Mouse (Mus musculus) urinary bladder, postnatal 14 days (tissue): ENCODE data around the gene Stx12.
"Not testable (repeated sequence)": the region's sequence is repeated elsewhere in the genome, so short reads cannot be mapped to it uniquely, and the experiment has no call there.

Experiments
- DNase-seq: peaks from one replicate; pipeline ENCODE4 v3.0.0; 2021; ENCODE audit warnings: low spot score

Gene Stx12

GRCm38 (mm10) chr4:132884064-132884843 lies at the start of gene Stx12:
Stx12 (minus strand) TSS chr4:132884509.
- DNase-seq: peak; percentile 89

- DNase-seq: no peak
Measured at GRCm38 (mm10) chr4:132932752-132933404, 48.6 kb upstream of the Stx12 start.

- DNase-seq: peak; percentile 60
Measured at GRCm38 (mm10) chr4:132930784-132931183, 46.5 kb upstream of the Stx12 start.

DNA sequence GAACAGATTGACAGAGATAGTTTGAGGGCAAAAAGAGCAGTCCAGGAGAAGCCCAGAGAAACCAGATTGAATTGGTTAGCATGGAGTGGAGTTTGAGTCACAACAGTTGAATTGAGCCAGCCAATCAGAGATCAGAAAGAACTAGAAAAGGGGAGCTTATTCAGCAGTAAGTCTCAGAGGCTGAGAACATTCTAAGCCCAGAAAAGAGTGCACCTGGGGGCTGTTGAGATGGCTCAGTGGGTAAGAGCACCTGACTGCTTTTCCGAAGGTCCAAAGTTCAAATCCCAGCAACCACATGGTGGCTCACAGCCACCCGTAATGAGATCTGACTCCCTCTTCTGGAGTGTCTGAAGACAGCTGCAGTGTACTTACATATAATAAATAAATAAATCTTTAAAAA lies 42.2 kb upstream of the Stx12 start:
- DNase-seq: not testable (repeated sequence)

GRCm38 (mm10) chr4:132922558-132923008 lies 38.3 kb upstream of the Stx12 start, which contains the start of gene Fam76a:
Fam76a (minus strand) TSS chr4:132922558.
- DNase-seq: peak; percentile 100

DNA sequence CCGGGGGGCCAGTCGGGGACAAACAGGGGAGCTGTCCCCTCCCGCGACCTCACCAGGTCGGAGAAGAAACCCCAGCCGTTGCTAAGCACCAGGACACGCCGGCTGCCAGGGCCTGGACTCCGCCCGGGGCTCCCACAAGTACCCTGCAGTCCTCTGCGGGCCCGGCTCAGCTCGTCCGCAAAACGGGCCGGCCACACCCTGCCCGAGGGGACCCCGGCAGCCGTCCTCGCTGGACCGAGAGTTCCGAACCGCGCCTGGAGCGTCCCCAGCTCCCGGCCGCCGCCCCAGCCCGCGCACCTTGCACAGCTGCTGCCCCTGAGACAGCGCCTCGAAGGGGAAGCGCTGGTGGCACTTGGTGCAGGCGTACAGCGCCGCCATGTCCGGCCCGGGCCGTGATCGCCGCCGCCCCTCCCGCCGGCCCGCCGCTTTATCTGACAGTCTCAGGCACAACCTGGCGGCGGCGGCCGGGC lies 37.8 kb upstream of the Stx12 start:
- peak; percentile 40 for DNase-seq

DNA sequence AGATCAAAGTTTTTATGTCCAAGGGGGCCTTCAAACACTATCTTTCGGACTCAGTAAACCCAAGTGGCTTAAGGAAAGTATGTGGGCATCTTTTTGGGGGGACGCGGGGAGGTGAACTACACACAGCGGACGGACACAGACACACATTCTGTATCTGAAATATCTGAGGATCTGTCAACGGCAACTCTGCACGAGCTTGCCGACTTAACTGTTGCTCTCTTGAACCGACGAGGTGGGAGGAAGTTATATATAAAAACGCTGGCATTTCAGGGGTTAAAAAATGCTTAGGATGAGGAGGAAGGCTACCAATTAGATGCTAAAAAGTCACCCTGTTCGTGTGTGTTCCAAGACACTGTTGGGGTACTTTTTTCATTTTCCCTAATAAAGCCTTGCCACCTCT lies 37.2 kb upstream of the Stx12 start:
- no peak for DNase-seq

GRCm38 (mm10) chr4:132920171-132920570 lies 35.9 kb upstream of the Stx12 start:
- DNase-seq: no peak

GRCm38 (mm10) chr4:132918493-132918892 lies 34.2 kb upstream of the Stx12 start:
- not testable (repeated sequence) for DNase-seq

- no peak for DNase-seq
Measured at GRCm38 (mm10) chr4:132912156-132912555, 27.8 kb upstream of the Stx12 start.

GRCm38 (mm10) chr4:132905843-132906360 lies 21.6 kb upstream of the Stx12 start:
- DNase-seq: no peak

DNA sequence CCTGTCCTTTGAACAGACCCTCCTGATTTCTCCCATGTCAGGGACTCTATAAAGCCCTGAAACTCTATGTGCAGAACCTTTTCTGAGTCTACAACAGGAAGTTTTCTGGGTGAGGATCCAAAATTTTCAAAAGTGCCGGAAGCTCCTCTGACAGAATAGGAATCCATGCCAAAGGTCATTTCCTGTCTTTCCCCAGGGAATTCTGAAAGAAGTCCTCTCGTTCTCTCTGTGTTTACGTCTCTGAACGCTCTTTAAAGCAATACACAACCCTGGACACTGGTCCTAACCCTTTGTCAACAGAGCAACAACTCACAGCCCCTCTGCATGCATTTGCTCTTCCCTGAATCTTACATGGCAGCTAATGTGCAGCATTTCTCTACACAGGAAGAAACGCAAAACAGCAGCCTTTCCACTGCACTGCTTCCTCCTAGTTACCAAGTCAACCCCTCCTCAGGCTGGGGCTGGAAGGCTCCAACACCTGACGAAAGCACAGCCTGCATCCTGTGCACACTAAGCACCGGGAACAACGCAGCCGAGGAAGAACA lies 20.5 kb upstream of the Stx12 start:
- no peak for DNase-seq

- no peak for DNase-seq
Measured at GRCm38 (mm10) chr4:132904071-132904470, 19.8 kb upstream of the Stx12 start.

- DNase-seq: no peak
Measured at GRCm38 (mm10) chr4:132898197-132898596, 13.9 kb upstream of the Stx12 start.

DNA sequence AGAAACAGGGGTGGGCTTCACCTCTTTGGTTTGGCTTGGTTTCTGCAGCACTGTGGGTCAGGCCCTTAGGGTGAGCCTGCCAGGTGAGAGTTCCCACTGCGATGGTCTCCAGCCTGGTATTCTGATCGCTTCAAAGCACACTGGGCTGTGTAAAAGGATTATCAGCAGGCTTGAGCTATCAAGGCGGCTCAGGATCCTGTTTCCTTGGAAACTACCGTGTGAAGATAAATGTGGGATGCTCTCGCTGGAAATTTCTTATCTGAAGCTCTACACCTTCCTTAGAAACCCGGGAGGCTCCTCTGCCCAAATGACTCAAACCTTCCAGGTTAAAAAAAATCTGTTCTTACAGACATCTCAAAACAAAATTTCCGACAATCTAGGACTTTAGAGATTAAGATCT lies 10.1 kb upstream of the Stx12 start:
- no peak for DNase-seq

DNA sequence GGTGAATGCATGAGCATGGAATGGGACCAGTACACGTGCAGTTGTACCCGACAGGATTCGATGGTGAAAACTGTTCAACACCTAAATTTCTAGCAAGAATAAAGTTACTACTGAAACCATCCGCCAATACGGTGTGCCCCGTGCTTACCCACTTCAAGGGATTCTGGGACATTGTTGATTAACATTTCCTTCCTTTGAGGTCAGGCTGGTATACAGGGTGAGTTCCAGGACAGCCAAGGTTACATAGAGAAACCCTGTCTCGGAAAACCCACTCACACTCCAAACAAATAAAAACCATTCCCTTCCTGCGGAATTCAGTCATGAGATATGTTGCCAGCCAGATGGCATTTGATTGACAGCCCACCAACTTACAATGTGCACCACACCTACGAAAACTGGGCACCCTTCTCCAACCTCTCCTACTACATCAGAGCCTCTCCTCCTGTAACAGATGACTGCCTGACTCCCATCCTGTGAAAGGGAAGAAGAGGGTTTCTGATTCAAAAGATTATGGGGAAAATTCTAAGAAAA lies 600 bp upstream of the Stx12 start:
- no peak for DNase-seq

- DNase-seq: peak; percentile 27
Measured at GRCm38 (mm10) chr4:132883561-132884063, 697 bp downstream of the Stx12 start.

GRCm38 (mm10) chr4:132874363-132875097 lies 9.8 kb downstream of the Stx12 start:
- DNase-seq: peak; percentile 49

GRCm38 (mm10) chr4:132873481-132874362 lies 10.6 kb downstream of the Stx12 start:
- DNase-seq: no peak

GRCm38 (mm10) chr4:132871116-132871515 lies 13.2 kb downstream of the Stx12 start:
- no peak for DNase-seq
